Mouse (Mus musculus) hindbrain, embryonic 14.5 days (tissue): ENCODE results near the gene Stab2. TPM values are rescaled to one million over a fixed set of nuclear protein-coding genes. Genes with fewer than 3 reads are reported as not detected.

Experiments used
- ATAC-seq: fragments of 200-750 bp; cut with Nextera tagmentation; 2 replicates; pipeline ENCODE4 v1.8.0; 2017; ENCODE audit warnings: moderate number of reproducible peaks, mild to moderate bottlenecking, moderate TSS enrichment, moderate library complexity; ENCODE audit not compliant: low FRiP score
- DNase-seq: peaks from one replicate; pipeline ENCODE4 v3.0.0-alpha.2; 2015; ENCODE audit warnings: low spot score
- H3K27ac ChIP-seq: fragments of 300-500 bp; sonication (generic); 2 replicates; pipeline ENCODE4 v1.5.1; 2014; ENCODE audit warnings: mild to moderate bottlenecking, moderate library complexity
- H3K27me3 ChIP-seq: fragments of 300-500 bp; sonication (generic); 2 replicates; pipeline ENCODE4 v1.6.1; 2014; ENCODE audit warnings: mild to moderate bottlenecking, low read length, mixed read lengths; ENCODE audit not compliant: control insufficient read depth, insufficient read depth
- H3K36me3 ChIP-seq: fragments of 300-500 bp; sonication (generic); replicated peaks from 2 replicates; pipeline ENCODE4 v1.6.1; 2014; ENCODE audit not compliant: control insufficient read depth, insufficient read depth
- H3K4me1 ChIP-seq: fragments of 300-500 bp; sonication (generic); replicated peaks from 2 replicates; pipeline ENCODE4 v1.6.1; 2014; ENCODE audit warnings: antibody characterized with exemption, low read length, mixed read lengths; ENCODE audit not compliant: control insufficient read depth, insufficient read depth
- H3K4me2 ChIP-seq: fragments of 300-500 bp; sonication (generic); replicated peaks from 2 replicates; pipeline ENCODE4 v1.6.1; 2014; ENCODE audit warnings: mild to moderate bottlenecking, moderate library complexity
- H3K4me3 ChIP-seq: fragments of 300-500 bp; sonication (generic); replicated peaks from 2 replicates; pipeline ENCODE4 v1.5.1; 2014; ENCODE audit warnings: mild to moderate bottlenecking, low read length
- H3K9ac ChIP-seq: fragments of 300-500 bp; sonication (generic); 2 replicates; pipeline ENCODE4 v1.6.1; 2014
- H3K9me3 ChIP-seq: fragments of 300-500 bp; sonication (generic); 2 replicates; pipeline ENCODE4 v1.6.1; 2016; ENCODE audit warnings: low read length; ENCODE audit not compliant: control insufficient read depth
- WGBS: fragments of 180-500 bp; shearing (Covaris S2); extraction: QIAGEN DNeasy Blood & Tissue Kit; methylation state at CpG from one replicate; pipeline ENCODE4 v1.1.7; 2014; 5-methylcytosine and 5-hydroxymethylcytosine counted together
- polyA plus RNA-seq: library from polyadenylated mRNA; unstranded; fragments of >200 nt; fragmentation: Nextera tagmentation; extraction: Ambion mirVana; gene quantifications from 2 replicates; pipeline ENCODE4 v1.2.1, GENCODE M21; 2014

Stab2 gene
- polyA plus RNA-seq, result 0.17 TPM in 1 of 2 replicates, not detected in the other

DNA sequence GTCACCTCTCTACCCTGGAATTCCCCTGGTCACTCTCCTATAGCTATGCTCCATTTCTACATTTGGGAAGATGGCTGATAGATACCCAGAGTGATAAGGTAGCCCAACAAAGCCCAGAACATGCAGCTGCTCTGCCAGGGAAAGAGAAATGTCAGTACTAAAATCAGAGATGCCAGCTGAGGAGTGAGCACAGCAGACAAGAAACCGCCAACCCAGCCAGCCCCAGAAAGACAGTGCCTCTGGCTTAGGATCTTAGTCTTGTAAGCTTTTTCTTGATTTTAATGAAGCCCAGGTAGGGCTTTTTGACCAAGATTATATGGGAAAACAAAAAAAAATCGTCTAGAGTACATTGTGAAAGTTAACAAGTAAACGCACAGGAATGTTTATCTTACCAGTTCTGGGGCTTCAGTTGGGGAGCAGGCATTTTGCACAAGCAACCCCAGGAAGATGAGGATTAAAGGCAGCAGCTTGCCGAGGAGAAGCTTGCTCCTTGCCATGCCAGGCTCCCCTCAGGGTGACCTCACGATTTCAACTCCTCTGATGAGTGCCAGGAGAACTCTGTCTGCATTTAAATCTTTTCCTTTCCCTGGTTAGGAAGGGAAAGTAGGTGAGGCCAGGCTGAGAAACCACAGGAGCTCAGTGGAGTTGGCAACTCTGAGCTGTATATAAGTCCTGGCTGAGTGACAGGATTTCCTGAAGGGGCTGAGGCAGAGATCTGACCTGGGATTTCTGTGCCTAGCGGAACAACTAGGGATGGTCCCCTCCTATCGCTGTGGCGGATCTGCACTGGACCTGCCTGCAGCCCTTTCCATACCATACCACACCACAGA lies at the start of gene Stab2:
Gene Stab2 (minus strand): TSS at position 641 of the 830 bp plus-strand sequence.
- DNase-seq, result no peak
- WGBS, result 73% methylated on average over 8 of the region's 8 CpGs
- H3K9me3 ChIP-seq, result no peaks in the 10 kb centered on the region

DNA sequence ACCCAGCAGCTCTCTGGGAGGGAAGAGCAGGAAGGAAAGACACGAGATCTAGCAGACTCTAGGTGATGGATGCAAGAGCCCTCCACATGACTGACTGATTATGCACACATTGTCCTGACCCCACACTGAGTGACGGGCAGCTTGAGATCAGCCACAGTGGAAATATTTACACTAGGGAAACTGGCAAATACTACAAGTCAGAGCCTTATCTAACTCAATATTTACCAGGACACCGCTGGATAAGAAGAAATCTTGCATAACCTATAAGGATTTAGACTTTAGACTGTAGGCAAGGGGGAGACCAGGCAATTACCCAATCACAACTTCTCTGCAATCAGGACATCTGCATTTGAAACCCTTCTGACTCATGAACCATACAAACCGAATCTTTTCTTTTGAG lies 43.9 kb upstream of the Stab2 start:
- H3K4me2 ChIP-seq, result no peak overlapping the region
- WGBS, result 62% methylated on average over 4 of the region's 4 CpGs
- H3K36me3 ChIP-seq, result no peaks in the 10 kb centered on the region
- H3K27ac ChIP-seq, result no peak overlapping the region
- DNase-seq (no peak), ATAC-seq (no peak)
- no peak overlapping the region for H3K9ac ChIP-seq
- no peaks in the 10 kb centered on the region; the same call in none of the 2 replicates for H3K27me3 ChIP-seq
- no peaks in the 10 kb centered on the region for H3K9me3 ChIP-seq
- no peak overlapping the region for H3K4me3 ChIP-seq
- no peaks in the 10 kb centered on the region for H3K4me1 ChIP-seq

More for the DNA sequence above, at the start of gene Stab2:
- Histone ChIP-seq H3K27ac (no peak within 1 kb of the TSS), H3K4me2 (no peak within 1 kb of the TSS), H3K4me3 (no peak within 1 kb of the TSS), H3K4me1 (no peaks in the 10 kb centered on the region), H3K36me3 (no peaks in the 10 kb centered on the region), H3K27me3 (no peaks in the 10 kb centered on the region), H3K9ac (no peak within 1 kb of the TSS)
- ATAC-seq, result no peak

DNA sequence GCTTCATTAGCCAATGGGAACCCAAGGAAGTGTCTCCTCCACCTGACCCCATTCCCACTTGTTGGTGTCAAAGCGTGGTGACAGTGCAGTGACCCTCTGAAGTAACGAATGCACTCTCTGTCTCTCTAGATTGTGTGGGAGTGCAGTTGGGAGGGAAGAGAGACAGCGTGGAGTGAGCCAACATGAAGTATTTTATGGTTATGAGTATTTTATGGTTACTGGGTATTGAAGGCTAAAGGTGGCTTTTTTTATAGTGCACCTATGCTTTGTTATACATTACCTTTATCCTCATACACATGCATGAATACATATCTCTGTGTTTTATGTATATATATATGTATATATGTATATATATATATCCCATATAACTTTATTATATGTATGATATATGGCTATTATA lies 41.4 kb upstream of the Stab2 start:
- WGBS, result 82% methylated on average over 3 of the region's 3 CpGs
- DNase-seq (no peak), ATAC-seq (no peak)
- Histone ChIP-seq H3K4me2 (no peak overlapping the region), H3K36me3 (no peaks in the 10 kb centered on the region), H3K4me3 (no peak overlapping the region), H3K27ac (no peak overlapping the region), H3K9ac (no peak overlapping the region), H3K4me1 (no peaks in the 10 kb centered on the region), H3K9me3 (no peaks in the 10 kb centered on the region), H3K27me3 (no peaks in the 10 kb centered on the region; the same call in 1 of the 2 replicates)

DNA sequence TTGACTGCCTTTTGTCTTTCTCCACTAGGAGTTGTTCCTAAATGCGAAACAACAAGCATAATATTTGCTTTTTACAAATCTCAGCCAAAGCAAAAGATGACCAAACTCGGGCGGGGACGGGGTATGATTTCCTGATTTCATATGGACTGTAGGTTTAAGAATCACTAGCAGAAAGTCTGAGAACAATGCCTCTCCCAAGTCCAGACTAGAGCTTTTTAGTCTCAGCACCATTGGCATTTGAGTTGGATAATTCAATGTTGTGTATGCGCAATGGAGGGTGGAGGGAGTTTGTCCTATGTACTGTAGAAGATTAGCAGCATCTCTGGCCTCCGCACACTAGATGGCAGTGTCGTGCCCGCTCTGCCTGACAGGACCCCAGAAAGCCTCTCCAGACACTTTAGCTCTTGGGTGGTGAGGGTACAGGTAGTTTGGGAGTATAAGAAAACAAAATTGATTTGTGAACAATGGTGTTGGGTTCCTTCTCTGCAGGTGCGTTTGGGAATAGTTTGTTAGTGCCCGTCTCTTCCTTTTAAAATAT lies 39.2 kb upstream of the Stab2 start:
- no peaks in the 10 kb centered on the region for H3K9me3 ChIP-seq
- H3K36me3 ChIP-seq, result no peaks in the 10 kb centered on the region
- no peak overlapping the region for H3K9ac ChIP-seq
- WGBS, result 87% methylated on average over 10 of the region's 10 CpGs
- ATAC-seq (no peak), DNase-seq (no peak)
- H3K27me3 ChIP-seq, result no peaks in the 10 kb centered on the region
- no peak overlapping the region for H3K27ac ChIP-seq
- no peak overlapping the region for H3K4me2 ChIP-seq
- H3K4me1 ChIP-seq, result no peaks in the 10 kb centered on the region
- no peak overlapping the region for H3K4me3 ChIP-seq

DNA sequence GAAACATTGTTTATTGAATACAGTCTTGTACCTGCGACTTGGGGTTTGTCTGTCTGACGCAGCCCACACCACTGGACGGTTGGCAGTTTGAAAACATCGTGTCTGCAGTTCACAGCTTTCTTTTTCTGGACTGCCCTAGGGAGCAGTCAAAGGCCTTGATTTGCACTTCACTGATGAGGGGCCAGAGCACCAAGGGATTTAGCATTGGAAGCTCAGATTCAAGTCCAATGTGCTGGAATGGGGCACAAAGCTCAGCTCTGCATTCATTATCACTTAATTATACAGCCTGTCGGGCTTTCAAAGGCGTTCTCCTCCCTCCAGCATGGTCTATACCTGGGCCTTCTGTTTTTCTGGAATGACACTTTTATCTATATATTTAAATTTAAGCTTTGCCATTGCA lies 38.6 kb upstream of the Stab2 start:
- Histone ChIP-seq H3K9me3 (no peaks in the 10 kb centered on the region), H3K36me3 (no peaks in the 10 kb centered on the region), H3K27ac (no peak overlapping the region), H3K4me2 (no peak overlapping the region), H3K4me1 (no peaks in the 10 kb centered on the region), H3K27me3 (no peaks in the 10 kb centered on the region), H3K9ac (no peak overlapping the region), H3K4me3 (no peak overlapping the region)
- 15% methylated on average over 6 of the region's 6 CpGs for WGBS
- no peak for DNase-seq
- ATAC-seq, result no peak

DNA sequence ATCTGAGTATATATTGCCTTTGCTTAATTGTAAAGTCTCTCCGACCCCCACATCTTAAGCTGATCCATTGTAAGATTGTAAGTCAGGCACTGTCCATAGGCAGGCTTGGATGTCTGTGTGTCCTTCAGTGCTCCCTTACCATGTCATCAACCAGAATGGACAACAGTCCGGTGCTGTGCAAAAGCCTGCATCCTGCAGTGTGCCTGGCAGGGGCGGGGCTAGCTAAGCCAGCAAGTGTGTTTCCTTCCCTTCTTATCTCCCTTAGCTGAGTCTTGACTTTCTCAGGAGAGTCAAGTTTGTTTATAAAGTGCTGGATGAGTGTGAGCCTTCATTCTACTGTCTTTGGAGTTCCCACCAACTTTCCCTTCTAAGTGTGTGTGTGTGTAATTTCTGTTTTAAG lies 37.4 kb upstream of the Stab2 start:
- no peaks in the 10 kb centered on the region for H3K27me3 ChIP-seq
- H3K4me2 ChIP-seq, result no peak overlapping the region
- WGBS, result 75% methylated on average over 3 of the region's 3 CpGs
- DNase-seq (no peak), ATAC-seq (no peak)
- no peaks in the 10 kb centered on the region for H3K36me3 ChIP-seq
- H3K9me3 ChIP-seq, result no peaks in the 10 kb centered on the region
- no peaks in the 10 kb centered on the region for H3K4me1 ChIP-seq
- no peak overlapping the region for H3K9ac ChIP-seq
- H3K27ac ChIP-seq, result no peak overlapping the region
- no peak overlapping the region for H3K4me3 ChIP-seq

DNA sequence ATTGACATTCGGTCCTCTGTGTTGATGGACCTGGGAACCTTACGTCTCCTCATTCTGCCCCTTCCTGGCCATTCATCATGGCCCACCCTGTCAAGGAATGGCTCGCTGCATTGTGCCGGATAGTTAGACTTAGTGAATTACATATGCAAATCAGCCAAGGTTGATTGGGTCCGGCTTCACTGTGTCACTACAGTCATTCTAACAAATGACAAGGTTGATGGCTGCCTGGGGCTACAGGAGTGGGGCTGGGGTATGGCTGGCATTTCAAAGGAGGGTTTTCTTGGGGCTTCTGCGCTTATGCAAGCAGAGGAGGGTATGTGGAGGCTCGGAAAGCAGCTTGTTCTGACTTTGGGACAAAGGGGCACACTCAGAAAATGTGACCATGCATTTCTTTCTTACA lies 33.4 kb upstream of the Stab2 start:
- Histone ChIP-seq H3K36me3 (no peaks in the 10 kb centered on the region), H3K4me3 (no peak overlapping the region), H3K27ac (no peak overlapping the region), H3K27me3 (no peaks in the 10 kb centered on the region), H3K9me3 (no peaks in the 10 kb centered on the region), H3K4me2 (no peak overlapping the region), H3K9ac (no peak overlapping the region), H3K4me1 (peaks cover 11% of the 10 kb centered on the region)
- no peak for DNase-seq
- no peak for ATAC-seq
- 36% methylated on average over 7 of the region's 7 CpGs for WGBS

DNA sequence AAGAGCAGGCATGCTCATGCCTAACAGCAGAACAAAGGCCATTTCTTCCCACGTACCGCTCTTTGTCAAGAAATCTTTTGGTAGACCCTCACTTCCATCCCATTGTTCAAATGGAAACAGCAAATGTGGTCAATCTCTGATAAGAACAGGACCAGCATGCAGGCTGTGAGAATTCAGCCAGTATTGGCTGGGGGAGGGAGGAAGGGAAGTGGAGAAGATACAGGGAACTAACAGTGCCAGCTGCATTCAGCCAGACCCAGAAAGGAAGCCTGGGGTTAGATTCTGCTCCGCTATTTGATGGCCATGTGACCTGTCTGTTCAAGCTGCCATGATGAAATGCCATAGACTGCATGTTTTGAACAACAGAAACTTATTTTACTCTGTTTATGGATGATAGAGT lies 32.0 kb upstream of the Stab2 start:
- H3K9me3 ChIP-seq, result no peaks in the 10 kb centered on the region
- H3K4me3 ChIP-seq, result no peak overlapping the region
- no peak for DNase-seq
- WGBS, result 83% methylated on average over 3 of the region's 3 CpGs
- no peak overlapping the region for H3K9ac ChIP-seq
- no peak overlapping the region for H3K27ac ChIP-seq
- no peaks in the 10 kb centered on the region for H3K27me3 ChIP-seq
- ATAC-seq, result no peak
- H3K36me3 ChIP-seq, result no peaks in the 10 kb centered on the region
- H3K4me1 ChIP-seq, result peaks cover 20% of the 10 kb centered on the region
- no peak overlapping the region for H3K4me2 ChIP-seq

DNA sequence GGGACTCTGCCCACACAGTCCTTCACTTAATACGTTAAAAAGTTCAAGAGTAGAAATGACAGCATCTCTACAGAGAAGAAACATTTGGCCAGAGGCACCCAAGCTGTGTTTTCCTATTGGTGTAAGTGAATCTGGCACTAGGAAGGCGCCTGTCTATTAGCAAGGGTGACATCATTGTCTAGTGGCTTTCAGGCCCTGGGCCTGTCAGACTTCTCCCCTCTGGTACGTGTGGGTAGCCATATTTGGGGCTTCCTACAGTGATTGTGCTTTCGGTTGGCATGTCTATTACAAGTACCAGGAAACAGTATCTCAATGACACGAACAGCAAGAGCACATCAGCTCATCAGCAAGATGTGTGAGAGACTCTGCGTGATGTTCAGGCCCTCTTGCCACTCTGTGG lies 31.5 kb upstream of the Stab2 start:
- ATAC-seq (no peak), DNase-seq (no peak)
- Histone ChIP-seq H3K4me1 (peaks cover 20% of the 10 kb centered on the region), H3K27me3 (no peaks in the 10 kb centered on the region), H3K9me3 (no peaks in the 10 kb centered on the region), H3K36me3 (no peaks in the 10 kb centered on the region), H3K27ac (no peak overlapping the region), H3K9ac (no peak overlapping the region), H3K4me2 (no peak overlapping the region), H3K4me3 (no peak overlapping the region)
- WGBS, result 90% methylated on average over 6 of the region's 6 CpGs
